Mouse (Mus musculus) hindbrain, embryonic 12.5 days (tissue): Measurements from ENCODE around the gene Ly6g6d. TPM values are rescaled to one million over a fixed set of nuclear protein-coding genes. Genes with fewer than 3 reads are reported as not detected.

ENCODE experiments used
- ATAC-seq: fragments of 200-750 bp; cut with Nextera tagmentation; 2 replicates; pipeline ENCODE4 v1.8.0; 2017; ENCODE audit warnings: moderate TSS enrichment; ENCODE audit not compliant: low FRiP score
- H3K27ac ChIP-seq: fragments of 300-500 bp; sonication (generic); 2 replicates; pipeline ENCODE4 v1.5.1; 2016; ENCODE audit warnings: mild to moderate bottlenecking
- H3K27me3 ChIP-seq: fragments of 300-500 bp; sonication (generic); 2 replicates; pipeline ENCODE4 v1.6.1; 2016; ENCODE audit warnings: mild to moderate bottlenecking
- H3K36me3 ChIP-seq: fragments of 300-500 bp; sonication (generic); 2 replicates; pipeline ENCODE4 v1.6.1; 2016; ENCODE audit warnings: mild to moderate bottlenecking
- H3K4me1 ChIP-seq: fragments of 300-500 bp; sonication (generic); 2 replicates; pipeline ENCODE4 v1.6.1; 2016
- H3K4me2 ChIP-seq: fragments of 300-500 bp; sonication (generic); replicated peaks from 2 replicates; pipeline ENCODE4 v1.6.1; 2016; ENCODE audit warnings: mild to moderate bottlenecking
- H3K4me3 ChIP-seq: fragments of 300-500 bp; sonication (generic); 2 replicates; pipeline ENCODE4 v1.5.1; 2016; ENCODE audit warnings: mild to moderate bottlenecking
- H3K9ac ChIP-seq: fragments of 300-500 bp; sonication (generic); 2 replicates; pipeline ENCODE4 v1.6.1; 2016; ENCODE audit warnings: mild to moderate bottlenecking, moderate library complexity
- H3K9me3 ChIP-seq: fragments of 300-500 bp; sonication (generic); replicated peaks from 2 replicates; pipeline ENCODE4 v1.6.1; 2016; ENCODE audit warnings: mild to moderate bottlenecking
- WGBS: fragments of 180-500 bp; shearing (Covaris S2); methylation state at CpG from one replicate; pipeline ENCODE4 v1.1.7; 2016; 5-methylcytosine and 5-hydroxymethylcytosine counted together
- polyA plus RNA-seq: library from polyadenylated mRNA; unstranded; fragments of >200 nt; fragmentation: Nextera tagmentation; extraction: Ambion mirVana; gene quantifications from 2 replicates; pipeline ENCODE4 v1.2.1, GENCODE M21; 2016

The Ly6g6d gene
- polyA plus RNA-seq, 1 experiment from 2014 or later = 2.1 TPM

DNA sequence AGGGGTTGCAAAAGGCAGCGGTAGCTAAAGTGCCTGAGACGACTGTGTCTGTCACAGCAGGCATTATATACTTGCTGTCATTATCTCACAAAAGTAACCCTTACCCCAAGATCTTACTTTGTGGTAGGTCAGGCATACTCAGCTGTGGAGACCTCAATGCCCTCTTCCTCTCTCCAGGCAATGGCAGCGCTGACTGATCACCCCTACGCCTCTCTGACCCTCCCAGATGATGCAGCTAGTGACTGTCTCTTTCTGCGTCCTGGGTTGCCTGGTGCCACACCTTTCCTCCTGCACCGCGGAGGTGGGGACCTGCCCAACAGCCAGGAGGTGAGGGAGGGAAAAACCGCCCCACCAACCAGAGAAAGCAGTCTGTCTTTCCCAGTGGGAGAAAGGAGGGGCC lies 16.6 kb downstream of the Ly6g6d start:
- Histone ChIP-seq H3K36me3 (peaks cover 29% of the 10 kb centered on the region), H3K9ac (no peak overlapping the region), H3K4me3 (peak overlapping the region; percentile 73; the same call in 1 of the 2 replicates), H3K27ac (no peak overlapping the region), H3K4me1 (peaks cover 50% of the 10 kb centered on the region), H3K4me2 (0 out of 2 replicates have a peak overlapping the region, but pooled peaks have one; percentile 15), H3K27me3 (peaks cover 34% of the 10 kb centered on the region), H3K9me3 (no peaks in the 10 kb centered on the region)
- WGBS = 83% methylated on average over 8 of the region's 8 CpGs
- no peak for ATAC-seq

DNA sequence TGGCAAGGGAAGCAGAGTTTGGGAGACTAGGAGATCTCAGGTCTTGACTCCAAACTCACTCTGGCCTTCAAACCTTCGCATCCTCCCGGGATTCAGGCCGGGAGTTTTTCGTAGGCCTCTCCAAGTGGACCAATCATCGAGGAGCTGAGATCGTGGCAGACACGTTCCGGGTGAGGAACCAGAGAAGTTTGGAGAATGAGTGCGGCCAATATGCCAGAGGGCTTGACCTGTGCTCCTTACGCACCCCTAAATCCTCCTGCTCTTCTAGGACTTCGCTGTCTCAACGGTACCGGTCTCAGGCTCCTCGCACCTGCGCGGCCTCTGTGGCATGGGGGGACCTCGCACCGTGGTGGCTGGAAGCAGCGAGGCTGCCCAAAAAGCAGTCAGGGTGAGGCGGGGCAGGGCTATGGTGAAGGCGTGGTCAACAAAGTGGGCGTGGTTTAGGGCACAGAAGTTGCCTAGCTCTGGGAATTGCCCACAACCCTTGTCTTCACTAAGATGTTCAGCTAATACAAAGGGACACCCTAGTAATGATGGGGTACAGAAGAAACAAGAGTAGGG lies 17.0 kb downstream of the Ly6g6d start:
- no peak overlapping the region for H3K27ac ChIP-seq
- peaks cover 30% of the 10 kb centered on the region for H3K27me3 ChIP-seq
- H3K36me3 ChIP-seq = peaks cover 34% of the 10 kb centered on the region
- ATAC-seq = no peak
- no peaks in the 10 kb centered on the region for H3K9me3 ChIP-seq
- H3K4me1 ChIP-seq = peaks cover 47% of the 10 kb centered on the region
- H3K4me3 ChIP-seq = peak overlapping the region; percentile 73
- H3K9ac ChIP-seq = peak overlapping the region; percentile 89; the same call in 1 of the 2 replicates
- H3K4me2 ChIP-seq = peak overlapping the region; percentile 99
- 55% methylated on average over 22 of the region's 22 CpGs for WGBS

DNA sequence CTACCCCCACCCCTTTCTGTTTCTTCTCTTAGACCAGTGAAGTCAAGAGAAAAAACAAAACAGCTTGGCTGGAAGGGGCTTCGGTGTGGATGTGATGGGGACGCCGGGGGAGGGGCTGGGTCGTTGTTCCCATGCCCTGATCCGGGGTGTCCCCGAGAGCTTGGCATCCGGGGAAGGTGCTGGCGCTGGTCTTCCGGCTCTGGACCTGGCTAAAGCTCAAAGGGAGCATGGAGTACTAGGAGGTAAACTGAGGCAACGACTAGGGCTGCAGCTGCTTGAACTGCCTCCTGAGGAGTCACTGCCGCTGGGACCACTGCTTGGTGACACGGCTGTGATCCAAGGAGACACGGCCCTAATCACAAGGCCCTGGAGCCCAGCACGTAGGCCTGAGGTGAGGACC lies 17.8 kb downstream of the Ly6g6d start:
- peaks cover 40% of the 10 kb centered on the region for H3K4me1 ChIP-seq

DNA sequence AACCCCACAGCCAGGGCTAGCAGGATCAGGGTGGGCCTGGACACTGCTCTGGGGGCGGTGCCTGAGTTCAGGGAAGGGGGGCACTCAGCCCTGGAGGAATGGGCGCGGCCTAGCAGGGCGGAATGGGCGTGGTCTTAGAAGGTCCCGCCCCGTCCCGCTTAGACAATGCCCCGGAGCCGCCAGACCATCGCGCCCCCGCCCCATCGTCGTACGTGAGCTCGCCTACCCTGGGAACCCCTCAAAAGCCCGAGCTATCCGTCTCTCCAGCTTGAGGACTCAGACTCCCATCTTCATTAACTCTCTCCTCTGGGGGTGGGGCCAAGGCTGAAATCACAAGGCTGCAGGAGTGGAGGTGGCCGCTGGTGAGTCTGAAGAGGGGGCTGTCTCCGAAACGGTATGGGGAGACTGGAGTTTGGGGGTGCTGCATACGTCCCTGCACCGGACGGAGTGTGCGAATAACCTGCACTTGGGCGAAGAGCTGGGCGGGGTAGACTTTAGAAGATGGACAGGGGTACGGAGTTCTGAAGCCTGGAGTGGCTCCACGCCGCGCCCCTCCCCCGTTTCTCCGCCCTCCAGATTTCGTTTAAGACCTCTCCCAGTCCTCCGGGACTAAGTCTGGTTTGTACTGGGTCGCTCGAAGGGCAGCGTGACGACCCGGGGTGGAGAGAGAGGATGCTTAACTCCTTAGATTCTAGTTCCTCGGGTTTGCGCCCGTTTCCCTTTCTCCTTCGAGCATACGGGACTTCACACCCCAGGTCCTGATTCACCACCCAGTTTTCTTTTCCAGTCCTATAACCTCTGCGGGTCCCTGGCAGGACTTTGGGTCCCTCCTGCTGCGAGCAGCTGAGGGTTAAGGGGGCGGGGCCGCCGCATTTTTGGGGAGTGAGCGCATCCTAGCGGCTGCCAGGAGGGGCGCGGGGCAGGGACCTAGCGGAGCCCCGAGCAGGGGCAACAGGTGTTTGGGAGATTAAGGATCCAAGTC lies 18.7 kb downstream of the Ly6g6d start, which contains the start of gene Ddah2:
Ddah2 (plus strand) TSS at position 125 of the 982 bp plus-strand sequence.
- ATAC-seq = peak; percentile 91
- H3K27ac ChIP-seq = peak within 1 kb of the TSS; percentile 92
- WGBS = under 1% methylated on average over 57 of the region's 57 CpGs
- peaks cover 31% of the 10 kb centered on the region for H3K4me1 ChIP-seq
- H3K9me3 ChIP-seq = no peaks in the 10 kb centered on the region
- H3K9ac ChIP-seq = peak within 1 kb of the TSS; percentile 89
- H3K4me2 ChIP-seq = peak within 1 kb of the TSS; percentile 99
- H3K36me3 ChIP-seq = peaks cover 46% of the 10 kb centered on the region
- H3K27me3 ChIP-seq = peaks cover 14% of the 10 kb centered on the region
- peak within 1 kb of the TSS; percentile 73 for H3K4me3 ChIP-seq

More for the DNA sequence above, 17.8 kb downstream of the Ly6g6d start:
- H3K4me3 ChIP-seq = peak overlapping the region; percentile 73
- no peak for ATAC-seq
- peak overlapping the region; percentile 89 for H3K9ac ChIP-seq
- no peak overlapping the region for H3K27ac ChIP-seq
- WGBS = 27% methylated on average over 14 of the region's 14 CpGs
- no peaks in the 10 kb centered on the region for H3K9me3 ChIP-seq
- peak overlapping the region; percentile 99 for H3K4me2 ChIP-seq
- H3K36me3 ChIP-seq = peaks cover 40% of the 10 kb centered on the region
- peaks cover 23% of the 10 kb centered on the region for H3K27me3 ChIP-seq

DNA sequence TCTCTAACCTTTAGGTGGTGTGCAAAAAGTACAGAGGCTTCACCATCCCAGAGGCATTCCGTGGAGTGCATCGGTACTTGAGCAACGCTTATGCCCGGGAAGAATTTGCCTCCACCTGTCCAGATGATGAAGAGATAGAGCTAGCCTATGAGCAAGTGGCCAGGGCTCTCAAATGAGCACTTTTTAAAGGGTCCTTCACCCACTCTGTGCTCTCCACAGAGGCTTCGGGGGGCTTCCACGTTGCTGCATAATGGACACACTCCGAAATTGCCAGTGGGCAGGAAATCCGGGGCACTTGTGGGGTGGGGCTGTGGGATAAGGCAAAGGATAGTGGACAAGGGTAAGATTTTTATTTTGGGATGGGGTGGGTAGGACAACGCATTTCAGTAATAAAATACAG lies 19.5 kb downstream of the Ly6g6d start:
- Histone ChIP-seq H3K4me2 (peak overlapping the region; percentile 99), H3K27me3 (peaks cover 5% of the 10 kb centered on the region), H3K9me3 (no peaks in the 10 kb centered on the region), H3K4me3 (peak overlapping the region; percentile 73), H3K36me3 (peaks cover 52% of the 10 kb centered on the region), H3K27ac (peak overlapping the region; percentile 92; the same call in 1 of the 2 replicates), H3K4me1 (peaks cover 29% of the 10 kb centered on the region), H3K9ac (peak overlapping the region; percentile 89)
- ATAC-seq = peak; percentile 6; the same call in 1 of the 2 replicates
- 65% methylated on average over 9 of the region's 9 CpGs for WGBS

GRCm38 (mm10) chr17:35057090-35057489 lies 20.8 kb downstream of the Ly6g6d start:
- H3K27me3 ChIP-seq = no peaks in the 10 kb centered on the region
- ATAC-seq = no peak
- WGBS = 76% methylated on average over 3 of the region's 3 CpGs
- no peak overlapping the region; the same call in 1 of the 2 replicates for H3K27ac ChIP-seq
- H3K9me3 ChIP-seq = no peaks in the 10 kb centered on the region
- no peak overlapping the region for H3K9ac ChIP-seq
- no peak overlapping the region for H3K4me2 ChIP-seq
- H3K36me3 ChIP-seq = peaks cover 42% of the 10 kb centered on the region
- no peak overlapping the region for H3K4me3 ChIP-seq
- peaks cover 35% of the 10 kb centered on the region for H3K4me1 ChIP-seq

DNA sequence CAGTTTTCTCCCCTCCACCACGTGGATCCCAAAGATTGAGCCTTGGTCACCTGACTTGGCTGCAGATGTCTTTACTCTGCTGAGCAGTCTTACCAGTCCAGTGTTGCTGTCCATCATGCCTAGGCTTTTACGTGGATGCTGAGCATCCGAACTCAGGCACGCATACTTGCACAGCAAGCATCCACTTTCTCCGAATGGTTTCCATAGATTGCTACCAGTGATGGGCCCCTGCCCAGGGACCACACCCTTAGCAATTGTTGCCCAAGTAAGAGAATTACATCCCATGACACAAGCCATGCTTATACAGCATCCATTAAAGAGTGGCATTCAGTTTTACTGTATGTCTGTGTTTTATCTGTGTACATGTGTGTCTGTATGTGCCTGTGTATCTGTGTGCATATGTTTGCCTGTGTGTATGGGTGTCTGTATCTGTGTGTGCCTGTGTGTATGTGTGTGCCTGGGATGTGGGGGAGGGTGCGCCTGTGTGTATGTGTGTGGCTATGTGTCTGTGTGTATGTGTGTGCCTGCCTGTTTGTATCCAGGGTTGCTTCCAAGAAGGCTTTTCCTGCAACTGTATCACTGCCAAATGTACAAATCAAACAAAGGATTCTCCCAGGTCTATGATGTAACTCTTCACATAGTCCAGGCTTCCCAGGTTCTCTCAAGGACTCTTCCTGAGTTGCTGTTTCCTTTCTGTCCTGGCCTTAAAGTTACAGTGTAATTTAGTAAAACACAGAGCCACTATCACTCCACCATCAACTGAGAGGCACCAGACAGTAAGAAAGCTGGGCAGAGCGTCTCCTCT lies 22.0 kb downstream of the Ly6g6d start:
- WGBS = 93% methylated on average over 7 of the region's 7 CpGs
- ATAC-seq = no peak
- H3K9ac ChIP-seq = no peak overlapping the region
- H3K36me3 ChIP-seq = peaks cover 31% of the 10 kb centered on the region
- H3K4me3 ChIP-seq = no peak overlapping the region
- H3K4me2 ChIP-seq = no peak overlapping the region
- peaks cover 33% of the 10 kb centered on the region for H3K4me1 ChIP-seq
- H3K9me3 ChIP-seq = no peaks in the 10 kb centered on the region
- no peaks in the 10 kb centered on the region for H3K27me3 ChIP-seq
- H3K27ac ChIP-seq = no peak overlapping the region

GRCm38 (mm10) chr17:35052271-35052798 lies 25.5 kb downstream of the Ly6g6d start:
- H3K36me3 ChIP-seq = peaks cover 24% of the 10 kb centered on the region
- H3K4me3 ChIP-seq = peak overlapping the region; percentile 55
- ATAC-seq = 0 out of 2 replicates have a peak, but pooled peaks have one; percentile 3
- peak overlapping the region; percentile 93 for H3K27ac ChIP-seq
- no peaks in the 10 kb centered on the region for H3K9me3 ChIP-seq
- H3K27me3 ChIP-seq = no peaks in the 10 kb centered on the region
- peaks cover 40% of the 10 kb centered on the region for H3K4me1 ChIP-seq
- peak overlapping the region; percentile 79 for H3K4me2 ChIP-seq
- peak overlapping the region; percentile 79 for H3K9ac ChIP-seq
- 74% methylated on average over 12 of the region's 12 CpGs for WGBS

GRCm38 (mm10) chr17:35051156-35052086 lies 26.4 kb downstream of the Ly6g6d start:
- Histone ChIP-seq H3K4me1 (peaks cover 46% of the 10 kb centered on the region), H3K27ac (peak overlapping the region; percentile 93), H3K9me3 (no peaks in the 10 kb centered on the region), H3K27me3 (no peaks in the 10 kb centered on the region), H3K4me2 (peak overlapping the region; percentile 79), H3K36me3 (peaks cover 24% of the 10 kb centered on the region), H3K9ac (peak overlapping the region; percentile 79), H3K4me3 (peak overlapping the region; percentile 55)
- WGBS = 2% methylated on average over 20 of the region's 21 CpGs
- ATAC-seq = peak; percentile 59

DNA sequence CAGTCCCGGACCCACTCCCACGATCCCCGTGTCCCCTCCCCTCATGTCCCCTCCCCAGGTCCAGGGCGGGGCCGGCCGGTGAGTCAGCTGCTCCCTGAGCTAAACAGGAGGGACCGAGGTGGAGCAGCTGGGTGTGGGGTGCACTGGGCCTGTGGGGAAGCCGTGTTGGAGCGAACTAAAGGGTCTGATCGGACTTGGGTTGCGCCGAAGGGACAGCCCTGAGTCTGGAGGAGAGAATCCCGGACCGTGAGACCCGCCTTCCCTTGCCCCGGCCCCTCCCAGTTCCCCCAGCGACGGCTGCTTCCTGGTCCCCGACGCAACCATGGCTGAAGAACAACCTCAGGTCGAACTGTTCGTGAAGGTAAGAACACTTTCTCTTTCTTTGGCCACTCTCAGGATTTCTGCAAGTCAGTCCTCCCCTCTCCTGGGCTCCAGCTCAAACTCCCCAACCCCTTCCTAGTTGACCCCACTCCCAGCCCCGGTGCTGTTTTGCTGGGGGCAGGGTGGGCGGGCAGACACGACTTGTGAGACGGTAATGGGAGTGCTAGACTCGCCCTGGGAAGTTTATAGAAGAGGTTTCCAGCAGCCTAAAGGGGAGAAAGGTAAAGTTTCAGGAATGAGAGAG lies 27.6 kb downstream of the Ly6g6d start:
- Histone ChIP-seq H3K4me2 (peak overlapping the region; percentile 79), H3K9ac (peak overlapping the region; percentile 79), H3K4me1 (peaks cover 54% of the 10 kb centered on the region), H3K27ac (peak overlapping the region; percentile 93), H3K36me3 (peaks cover 14% of the 10 kb centered on the region), H3K27me3 (no peaks in the 10 kb centered on the region), H3K4me3 (peak overlapping the region; percentile 55), H3K9me3 (no peaks in the 10 kb centered on the region)
- ATAC-seq = no peak
- under 1% methylated on average over 27 of the region's 27 CpGs for WGBS
